Mouse (Mus musculus) megakaryocyte, embryonic 14.5 days (primary cell): ENCODE measurements at regions not wholly inside any gene's neighbourhood (a gene's known extent, or its start where the extent isn't known, plus 50 kb on each side); places are given as distances from the start of the nearest gene placed in this dataset.

ENCODE experiments used
- FLI1 ChIP-seq: IDR thresholded peaks from 2 replicates; pipeline ENCODE4 v1.6.1; 2012; ENCODE audit warnings: low read length, inconsistent platforms, mixed read lengths
- GATA1 ChIP-seq: IDR thresholded peaks from 3 replicates; pipeline ENCODE4 v1.6.1; 2012; ENCODE audit warnings: mixed read lengths, low read length, inconsistent platforms, borderline replicate concordance

- TF ChIP-seq GATA1 = no peak
- TF ChIP-seq FLI1 = no peak
Observed at GRCm38 (mm10) chr10:84024901-84025300, 302.2 kb downstream of the 1500009L16Rik start.
